Mouse (Mus musculus) hindbrain, embryonic 15.5 days (tissue): Measurements from ENCODE around the gene Phf5a. TPM values are rescaled to one million over a fixed set of nuclear protein-coding genes. Genes with fewer than 3 reads are reported as not detected.
A peak's percentile ranks its signal among the peaks of the same experiment; 100 is the strongest.

ENCODE experiments used
- ATAC-seq: fragments of 200-750 bp; cut with Nextera tagmentation; 2 replicates; pipeline ENCODE4 v1.8.0; 2017; ENCODE audit warnings: low read depth, moderate number of reproducible peaks, moderate TSS enrichment; ENCODE audit not compliant: low FRiP score
- H3K27ac ChIP-seq: fragments of 300-500 bp; sonication (generic); replicated peaks from 2 replicates; pipeline ENCODE4 v1.5.1; 2015; ENCODE audit warnings: mild to moderate bottlenecking, inconsistent platforms
- H3K27me3 ChIP-seq: fragments of 300-500 bp; sonication (generic); 2 replicates; pipeline ENCODE4 v1.6.1; 2015; ENCODE audit warnings: control low read depth, inconsistent platforms
- H3K36me3 ChIP-seq: fragments of 300-500 bp; sonication (generic); 2 replicates; pipeline ENCODE4 v1.6.1; 2015; ENCODE audit warnings: control low read depth, inconsistent platforms
- H3K4me1 ChIP-seq: fragments of 300-500 bp; sonication (generic); replicated peaks from 2 replicates; pipeline ENCODE4 v1.6.1; 2015; ENCODE audit warnings: control low read depth, inconsistent platforms
- H3K4me2 ChIP-seq: fragments of 300-500 bp; sonication (generic); 2 replicates; pipeline ENCODE4 v1.6.1; 2015; ENCODE audit warnings: moderate library complexity, mild to moderate bottlenecking, inconsistent platforms
- H3K4me3 ChIP-seq: fragments of 300-500 bp; sonication (generic); 2 replicates; pipeline ENCODE4 v1.5.1; 2015; ENCODE audit warnings: mild to moderate bottlenecking, inconsistent platforms
- H3K9ac ChIP-seq: fragments of 300-500 bp; sonication (generic); 2 replicates; pipeline ENCODE4 v1.6.1; 2015; ENCODE audit warnings: inconsistent platforms
- H3K9me3 ChIP-seq: fragments of 300-500 bp; sonication (generic); 2 replicates; pipeline ENCODE4 v1.6.1; 2016; ENCODE audit warnings: control low read depth, inconsistent platforms
- WGBS: fragments of 180-500 bp; shearing (Covaris S2); methylation state at CpG from one replicate; pipeline ENCODE4 v1.1.7; 2015; 5-methylcytosine and 5-hydroxymethylcytosine counted together
- polyA plus RNA-seq: library from polyadenylated mRNA; unstranded; fragments of >200 nt; fragmentation: Nextera tagmentation; extraction: Ambion mirVana; gene quantifications from 2 replicates; pipeline ENCODE4 v1.2.1, GENCODE M21; 2015

The Phf5a gene
- polyA plus RNA-seq, 1 experiment from 2014 or later: 123 TPM

DNA sequence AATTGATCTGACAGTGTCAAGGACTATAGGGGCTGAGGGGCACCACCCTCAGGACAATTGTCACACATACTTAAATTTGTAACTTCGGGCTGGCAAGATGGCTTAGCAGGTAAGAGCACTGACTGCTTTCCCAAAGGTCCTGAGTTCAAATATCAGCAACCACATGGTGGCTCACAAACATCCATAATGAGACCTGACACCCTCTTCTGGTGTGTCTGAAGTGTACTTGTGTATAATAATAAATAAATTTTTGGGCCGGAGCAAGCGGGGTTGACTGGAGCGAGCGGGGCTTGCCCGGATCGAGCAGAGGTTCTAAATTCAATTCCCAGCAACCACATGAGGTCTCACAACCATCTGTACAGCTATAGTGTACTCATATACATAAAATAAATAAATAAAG lies 31.4 kb downstream of the Phf5a start:
- ATAC-seq: no peak
- Histone ChIP-seq H3K27ac (no peak overlapping the region), H3K4me1 (peaks cover 13% of the 10 kb centered on the region), H3K36me3 (no peaks in the 10 kb centered on the region), H3K9ac (no peak overlapping the region), H3K27me3 (0 out of 2 replicates have a peak, but pooled peaks cover 4% of the 10 kb centered on the region), H3K4me3 (no peak overlapping the region), H3K9me3 (no peaks in the 10 kb centered on the region), H3K4me2 (no peak overlapping the region)
- 94% methylated on average over 7 of the region's 7 CpGs for WGBS

DNA sequence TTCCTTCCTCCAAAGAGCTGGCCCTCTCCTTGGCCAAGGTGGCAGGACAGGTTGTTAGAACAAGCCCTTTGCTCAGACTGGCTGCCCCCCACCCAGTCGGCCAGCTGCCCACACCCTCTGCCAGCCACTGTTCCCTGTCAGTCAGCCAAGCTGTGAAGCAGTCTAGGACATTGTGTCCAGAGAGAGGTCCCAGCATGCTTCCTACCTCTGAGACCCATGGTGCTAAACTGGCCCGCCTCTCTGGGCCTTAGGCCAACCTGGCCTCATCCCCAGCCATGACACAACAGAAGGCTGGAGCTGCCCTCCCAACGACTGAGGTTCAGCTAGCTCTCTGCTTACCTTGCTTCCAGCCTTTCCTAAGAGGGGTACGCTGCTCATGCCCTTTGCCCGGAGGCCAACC lies 32.1 kb downstream of the Phf5a start:
- no peak overlapping the region for H3K4me3 ChIP-seq
- peaks cover 13% of the 10 kb centered on the region for H3K4me1 ChIP-seq
- H3K4me2 ChIP-seq: no peak overlapping the region
- WGBS: 58% methylated on average over 5 of the region's 5 CpGs
- H3K9me3 ChIP-seq: no peaks in the 10 kb centered on the region
- H3K9ac ChIP-seq: no peak overlapping the region
- peak; percentile 83 for ATAC-seq
- H3K27me3 ChIP-seq: 0 out of 2 replicates have a peak, but pooled peaks cover 4% of the 10 kb centered on the region
- no peaks in the 10 kb centered on the region for H3K36me3 ChIP-seq
- peak overlapping the region; percentile 21 for H3K27ac ChIP-seq

DNA sequence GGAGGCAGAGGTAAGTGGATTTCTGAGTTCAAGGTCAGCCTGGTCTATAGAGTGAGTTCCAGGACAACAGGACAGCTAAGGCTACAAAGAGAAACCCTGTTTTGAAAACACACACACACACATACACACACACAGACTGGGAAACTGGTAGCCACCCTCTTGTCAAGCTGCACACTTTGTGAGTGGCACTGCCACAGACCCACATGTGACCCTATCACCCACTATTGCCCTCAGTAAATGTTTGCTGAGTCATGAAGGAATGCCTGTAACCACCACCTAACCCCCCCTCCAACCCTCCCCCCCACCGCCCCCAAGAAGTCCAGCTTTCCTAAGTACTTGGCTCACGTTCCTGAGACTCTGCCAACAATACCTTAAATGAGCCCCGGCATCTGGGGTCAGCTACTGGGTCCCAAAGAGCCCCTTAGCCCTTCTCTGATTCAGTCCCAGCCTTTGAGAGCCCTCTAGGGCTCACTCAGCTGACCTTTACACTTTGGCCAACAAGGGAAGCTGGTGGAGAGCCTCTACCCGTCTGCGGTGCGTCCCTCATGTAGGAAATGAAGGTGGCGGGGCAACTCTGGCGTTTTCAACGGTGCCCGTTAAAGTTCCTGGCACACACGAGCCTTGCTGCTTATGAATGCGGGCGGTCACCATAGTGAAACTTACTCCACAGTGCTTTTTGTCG lies 33.0 kb downstream of the Phf5a start:
- whole genome bisulfite sequencing: 60% methylated on average over 14 of the region's 14 CpGs
- H3K27ac ChIP-seq: peak overlapping the region; percentile 39; the same call in 1 of the 2 replicates

DNA sequence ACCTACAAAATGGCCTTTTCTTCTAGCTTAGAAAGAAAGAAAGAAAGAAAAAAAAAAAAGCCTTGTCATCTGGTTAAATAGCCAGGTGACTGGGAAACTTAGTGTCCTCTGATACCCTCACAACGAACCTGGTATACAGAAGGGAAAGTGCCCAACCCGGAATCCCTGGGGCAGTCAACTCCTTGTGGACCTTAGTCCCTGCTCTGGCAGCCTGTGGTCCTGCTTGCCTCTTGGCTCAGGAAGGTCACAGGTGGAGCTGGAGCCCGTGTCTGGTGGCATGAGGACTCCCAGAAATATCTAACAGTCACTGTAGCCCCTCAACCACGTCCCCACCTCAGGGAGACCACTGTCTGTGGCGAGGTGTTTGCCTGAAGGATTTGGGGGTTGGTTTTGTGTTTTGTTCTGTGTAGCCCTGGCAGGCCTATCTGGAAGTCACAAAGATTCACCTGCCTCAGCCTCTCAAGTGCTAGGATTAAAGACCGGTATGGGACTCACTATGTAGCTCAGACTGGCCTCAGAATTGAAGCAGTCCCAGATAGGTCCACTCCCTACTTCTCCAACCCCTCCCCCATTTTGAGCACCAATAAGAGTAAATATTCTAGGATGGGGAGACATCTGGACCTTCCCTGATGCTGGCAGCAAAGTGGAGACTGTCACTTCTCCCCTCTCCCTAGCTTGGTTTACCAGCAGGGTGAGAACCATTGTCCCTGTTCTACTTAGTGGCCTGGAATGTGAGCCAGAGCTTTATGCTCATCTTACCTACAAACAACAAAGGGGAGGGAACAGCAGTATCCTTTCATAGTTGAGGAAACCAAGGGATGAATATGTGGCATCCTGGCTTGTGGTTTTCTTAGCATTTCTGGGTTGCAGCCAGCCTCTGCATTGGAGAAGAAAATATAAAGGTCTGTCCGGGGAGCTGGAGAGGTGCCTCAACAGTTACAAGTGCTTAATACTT lies 34.5 kb downstream of the Phf5a start:
- Histone ChIP-seq H3K27me3 (0 out of 2 replicates have a peak, but pooled peaks cover 4% of the 10 kb centered on the region), H3K9me3 (no peaks in the 10 kb centered on the region), H3K4me2 (no peak overlapping the region), H3K36me3 (no peaks in the 10 kb centered on the region), H3K4me1 (peaks cover 13% of the 10 kb centered on the region), H3K4me3 (no peak overlapping the region), H3K9ac (no peak overlapping the region), H3K27ac (no peak overlapping the region)
- 64% methylated on average over 7 of the region's 7 CpGs for WGBS
- no peak for ATAC-seq

More for the DNA sequence above, 33.0 kb downstream of the Phf5a start:
- Histone ChIP-seq H3K4me1 (peaks cover 13% of the 10 kb centered on the region), H3K4me2 (no peak overlapping the region), H3K36me3 (no peaks in the 10 kb centered on the region), H3K4me3 (no peak overlapping the region), H3K9ac (no peak overlapping the region), H3K27me3 (0 out of 2 replicates have a peak, but pooled peaks cover 4% of the 10 kb centered on the region), H3K9me3 (no peaks in the 10 kb centered on the region)
- no peak for ATAC-seq

DNA sequence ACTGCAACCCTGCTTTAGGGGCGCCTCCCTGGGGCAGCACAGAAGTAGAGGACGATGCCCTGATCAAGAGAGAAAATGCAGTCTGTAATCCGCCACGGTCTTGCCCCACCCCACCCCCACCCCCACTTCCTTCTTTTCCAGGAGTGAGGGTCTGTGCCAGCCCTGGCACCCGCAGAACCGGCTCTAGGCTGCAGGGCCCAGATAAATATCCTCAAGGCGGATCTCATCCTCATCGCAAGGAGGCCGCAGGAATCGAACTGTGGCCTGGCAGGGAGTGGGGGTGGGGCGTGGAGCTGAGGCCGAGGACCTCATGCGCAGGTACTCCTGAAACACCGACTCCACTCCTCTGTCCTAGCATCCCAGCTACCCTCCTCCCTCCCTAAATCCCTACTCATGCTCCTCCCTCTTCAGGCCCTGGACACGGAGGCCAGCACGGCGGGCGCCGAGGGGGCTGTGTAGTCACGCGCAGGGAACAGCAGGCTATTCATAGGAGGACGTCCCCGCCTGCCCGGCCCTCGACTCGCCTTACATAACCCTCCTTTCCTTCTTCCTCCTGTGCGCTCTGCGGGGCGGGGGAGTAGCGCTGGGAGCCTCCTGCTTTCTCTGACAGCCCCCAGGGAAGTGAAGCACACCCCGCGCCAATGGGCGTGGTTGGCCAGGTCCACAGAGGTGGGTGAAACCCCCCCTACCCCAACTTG lies 35.4 kb downstream of the Phf5a start:
- peak; percentile 45; the same call in 1 of the 2 replicates for ATAC-seq
- Histone ChIP-seq H3K4me2 (peak overlapping the region; percentile 49), H3K4me3 (peak overlapping the region; percentile 22), H3K36me3 (no peaks in the 10 kb centered on the region), H3K27ac (no peak overlapping the region), H3K9me3 (no peaks in the 10 kb centered on the region), H3K9ac (no peak overlapping the region), H3K4me1 (peaks cover 18% of the 10 kb centered on the region), H3K27me3 (0 out of 2 replicates have a peak, but pooled peaks cover 4% of the 10 kb centered on the region)
- WGBS: 4% methylated on average over 32 of the region's 33 CpGs

DNA sequence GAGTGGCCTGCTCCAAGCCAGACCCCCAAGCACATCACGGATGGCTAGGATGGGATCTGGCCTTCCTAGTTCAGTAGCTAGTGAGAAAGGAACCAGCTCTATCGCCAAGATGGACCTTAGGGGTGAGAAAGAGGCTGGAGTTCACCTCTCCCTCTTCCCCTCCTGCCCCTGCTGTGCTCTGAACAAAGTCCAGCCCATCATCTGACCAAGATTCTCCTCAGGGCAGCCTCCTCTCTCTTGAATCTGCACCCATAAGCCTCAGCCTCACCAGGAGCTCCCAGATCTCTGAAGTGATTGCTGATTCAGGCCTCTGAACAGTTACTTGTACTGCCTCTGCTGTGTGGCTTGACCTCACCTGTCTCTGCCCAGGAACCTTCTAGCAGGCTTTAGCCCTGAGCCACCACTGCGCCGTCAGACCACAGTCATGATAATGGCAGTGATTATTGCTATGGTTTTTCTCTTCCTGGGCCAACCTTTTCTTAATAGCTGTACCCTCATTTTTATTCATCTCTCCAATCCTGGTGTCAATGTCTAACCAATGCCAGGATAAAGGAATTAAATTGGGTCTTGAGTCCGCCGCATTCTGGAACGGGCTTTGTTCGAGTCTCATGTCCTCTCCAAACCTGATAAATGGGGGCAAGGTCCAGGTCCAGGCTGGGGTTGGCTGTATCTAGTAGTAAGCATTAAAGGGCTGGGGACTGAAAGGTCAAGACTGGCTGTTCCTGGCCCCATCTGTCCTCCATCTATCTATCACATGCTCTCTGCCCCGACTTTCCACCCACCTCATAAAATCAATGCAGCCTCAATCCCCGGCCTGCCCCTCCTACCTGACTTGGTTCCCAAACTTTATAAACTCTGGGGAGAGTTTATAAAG lies 36.5 kb downstream of the Phf5a start:
- no peaks in the 10 kb centered on the region for H3K9me3 ChIP-seq
- no peaks in the 10 kb centered on the region for H3K36me3 ChIP-seq
- H3K27ac ChIP-seq: no peak overlapping the region
- no peak overlapping the region for H3K4me3 ChIP-seq
- no peak for ATAC-seq
- H3K4me1 ChIP-seq: peaks cover 21% of the 10 kb centered on the region
- no peak overlapping the region for H3K9ac ChIP-seq
- WGBS: 65% methylated on average over 10 of the region's 10 CpGs
- H3K27me3 ChIP-seq: 0 out of 2 replicates have a peak, but pooled peaks cover 4% of the 10 kb centered on the region
- no peak overlapping the region for H3K4me2 ChIP-seq

DNA sequence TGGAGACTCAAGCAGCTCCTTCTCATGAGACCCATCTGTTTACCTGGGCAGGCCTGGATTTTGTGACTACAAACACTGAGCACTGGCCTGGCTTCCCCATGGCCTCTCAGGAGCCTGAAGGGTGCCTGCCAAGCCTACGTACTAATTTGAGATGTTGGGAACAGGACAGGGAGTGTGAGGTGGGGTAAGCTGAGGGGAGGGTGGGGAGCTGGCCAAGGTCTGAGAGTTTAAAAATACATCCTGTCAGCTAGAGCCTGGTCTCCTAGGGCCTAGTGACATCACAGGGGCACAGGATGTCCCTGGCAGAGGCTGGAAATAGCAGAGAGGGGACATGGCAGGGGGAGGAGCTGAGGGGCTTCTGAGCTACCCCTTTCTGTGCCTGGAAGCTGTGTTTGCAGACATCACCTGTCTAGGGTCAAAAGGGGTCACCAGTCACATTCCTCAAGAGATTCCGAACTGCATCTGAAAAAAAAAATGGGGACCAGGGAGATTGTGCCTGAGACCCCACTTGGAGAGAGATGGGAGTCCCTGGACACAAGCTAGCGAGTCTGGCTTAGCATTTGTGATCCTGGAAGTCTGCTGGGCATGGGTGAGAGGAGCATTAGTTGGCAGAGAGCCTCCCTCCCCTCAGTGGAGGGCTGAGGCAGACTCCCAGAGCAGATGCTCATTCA lies 37.4 kb downstream of the Phf5a start:
- no peak for ATAC-seq
- Histone ChIP-seq H3K4me3 (no peak overlapping the region), H3K4me2 (no peak overlapping the region), H3K4me1 (peaks cover 21% of the 10 kb centered on the region), H3K36me3 (no peaks in the 10 kb centered on the region), H3K9me3 (no peaks in the 10 kb centered on the region), H3K27me3 (0 out of 2 replicates have a peak, but pooled peaks cover 4% of the 10 kb centered on the region), H3K27ac (no peak overlapping the region), H3K9ac (no peak overlapping the region)
- 57% methylated on average over 3 of the region's 3 CpGs for WGBS

DNA sequence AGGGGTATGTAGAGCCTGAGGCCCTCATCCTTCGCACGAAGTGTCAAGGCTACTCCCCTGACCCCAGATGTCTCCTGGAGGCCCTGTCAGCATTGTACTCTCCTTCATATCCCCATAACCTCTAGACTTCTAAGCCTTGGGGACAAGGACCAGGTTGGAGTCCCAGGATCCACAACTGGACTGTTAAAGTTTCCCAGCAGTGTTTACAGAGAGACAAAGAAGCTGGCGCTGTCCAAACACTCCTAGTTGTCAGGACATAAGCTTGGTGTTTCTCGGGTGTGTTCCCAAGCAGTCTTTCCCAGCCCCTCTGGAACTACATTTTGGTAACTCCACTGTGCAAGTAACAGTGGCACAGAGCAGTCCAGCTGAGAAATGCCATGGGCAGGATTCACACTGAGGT lies 38.2 kb downstream of the Phf5a start:
- H3K4me3 ChIP-seq: no peak overlapping the region
- peaks cover 17% of the 10 kb centered on the region for H3K4me1 ChIP-seq
- H3K27me3 ChIP-seq: 0 out of 2 replicates have a peak, but pooled peaks cover 4% of the 10 kb centered on the region
- H3K36me3 ChIP-seq: peaks cover 3% of the 10 kb centered on the region
- WGBS: 85% methylated on average over 4 of the region's 4 CpGs
- no peaks in the 10 kb centered on the region for H3K9me3 ChIP-seq
- no peak for ATAC-seq
- H3K4me2 ChIP-seq: no peak overlapping the region
- H3K27ac ChIP-seq: no peak overlapping the region
- no peak overlapping the region for H3K9ac ChIP-seq

DNA sequence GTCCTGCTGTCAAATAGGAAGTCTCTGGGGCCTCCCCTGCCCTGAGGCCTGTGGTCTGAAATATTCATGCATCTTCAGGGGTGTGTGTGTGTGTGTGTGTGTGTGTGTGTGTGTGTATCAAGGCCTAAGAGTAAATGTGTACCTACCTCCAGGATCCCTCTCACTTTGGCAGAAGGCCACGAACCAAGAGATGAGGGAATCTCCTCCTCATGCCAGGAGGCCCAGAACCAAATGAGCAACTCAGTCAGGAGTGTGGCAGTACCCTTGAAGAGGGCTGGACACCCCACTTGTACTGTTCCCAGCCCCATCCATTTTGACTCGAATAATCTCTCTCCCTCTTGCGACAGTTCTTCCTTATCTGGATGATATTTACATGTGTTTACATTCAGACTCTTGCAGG lies 39.5 kb downstream of the Phf5a start:
- peaks cover 7% of the 10 kb centered on the region for H3K36me3 ChIP-seq
- WGBS: 93% methylated on average over 3 of the region's 3 CpGs
- no peak overlapping the region for H3K4me3 ChIP-seq
- no peak overlapping the region for H3K4me2 ChIP-seq
- no peak overlapping the region for H3K27ac ChIP-seq
- 0 out of 2 replicates have a peak, but pooled peaks cover 4% of the 10 kb centered on the region for H3K27me3 ChIP-seq
- H3K9me3 ChIP-seq: no peaks in the 10 kb centered on the region
- H3K9ac ChIP-seq: no peak overlapping the region
- H3K4me1 ChIP-seq: peaks cover 17% of the 10 kb centered on the region
- ATAC-seq: no peak

DNA sequence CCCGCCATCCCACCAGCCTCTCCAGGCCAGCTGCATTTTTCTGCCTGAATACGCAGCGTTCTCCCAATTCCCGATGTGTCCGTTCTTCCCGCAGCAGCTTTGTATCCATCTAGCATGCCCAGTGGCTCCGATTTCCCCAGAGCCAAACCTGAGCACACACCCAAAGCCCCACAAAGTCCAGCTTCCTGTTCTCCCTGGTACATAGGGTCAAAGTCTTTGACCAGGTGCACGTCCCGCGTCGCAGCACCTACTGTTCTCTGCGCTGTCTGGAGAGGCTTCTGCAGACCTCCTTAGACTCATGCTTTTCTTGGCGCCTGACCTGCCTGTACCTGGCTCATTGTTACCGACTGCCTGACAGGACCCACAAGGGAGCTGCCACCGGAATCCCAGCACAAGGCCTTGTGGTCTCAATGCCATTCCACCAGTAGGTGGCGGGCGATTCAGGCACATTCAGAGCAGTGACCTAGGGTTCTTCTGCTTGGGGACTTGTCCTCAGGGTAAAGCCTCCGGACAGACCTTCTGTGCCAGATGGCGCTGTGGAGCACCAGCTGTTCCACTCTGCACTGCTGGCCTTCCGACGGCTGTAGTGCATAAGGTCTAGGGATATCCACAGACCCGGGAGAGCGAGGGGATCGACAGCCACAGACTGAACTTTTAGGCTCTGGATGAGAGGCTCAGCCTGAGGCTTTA lies 40.4 kb downstream of the Phf5a start:
- no peaks in the 10 kb centered on the region for H3K27me3 ChIP-seq
- peak overlapping the region; percentile 13 for H3K4me2 ChIP-seq
- H3K4me1 ChIP-seq: peaks cover 12% of the 10 kb centered on the region
- H3K9me3 ChIP-seq: no peaks in the 10 kb centered on the region
- no peak overlapping the region for H3K4me3 ChIP-seq
- ATAC-seq: peak; percentile 88
- H3K27ac ChIP-seq: 0 out of 2 replicates have a peak overlapping the region, but pooled peaks have one; percentile 3
- WGBS: 15% methylated on average over 24 of the region's 24 CpGs
- H3K9ac ChIP-seq: no peak overlapping the region
- peaks cover 7% of the 10 kb centered on the region for H3K36me3 ChIP-seq
